Mouse (Mus musculus) midbrain, embryonic 14.5 days (tissue): Measurements from ENCODE around the gene Corin. TPM values are rescaled to one million over a fixed set of nuclear protein-coding genes. Genes with fewer than 3 reads are reported as not detected.
A peak's percentile ranks its signal among the peaks of the same experiment; 100 is the strongest.

ENCODE experiments used
- ATAC-seq: fragments of 200-750 bp; cut with Nextera tagmentation; 2 replicates; pipeline ENCODE4 v1.8.0; 2017; ENCODE audit warnings: moderate number of reproducible peaks, moderate library complexity; ENCODE audit not compliant: low FRiP score, low TSS enrichment
- DNase-seq: peaks from one replicate; pipeline ENCODE4 v3.0.0-alpha.2; 2015
- H3K27ac ChIP-seq: fragments of 300-500 bp; sonication (generic); replicated peaks from 2 replicates; pipeline ENCODE4 v1.5.1; 2014; ENCODE audit warnings: mild to moderate bottlenecking, low read depth, low read length, moderate library complexity
- H3K27me3 ChIP-seq: fragments of 300-500 bp; sonication (generic); 2 replicates; pipeline ENCODE4 v1.6.1; 2014; ENCODE audit warnings: low read length, control low read depth, mixed read lengths; ENCODE audit not compliant: control insufficient read depth, insufficient read depth
- H3K36me3 ChIP-seq: fragments of 300-500 bp; sonication (generic); 2 replicates; pipeline ENCODE4 v1.6.1; 2014; ENCODE audit warnings: low read length, control low read depth; ENCODE audit not compliant: control insufficient read depth, insufficient read depth
- H3K4me1 ChIP-seq: fragments of 300-500 bp; sonication (generic); 2 replicates; pipeline ENCODE4 v1.6.1; 2014; ENCODE audit warnings: mild to moderate bottlenecking, antibody characterized with exemption, low read length, control low read depth; ENCODE audit not compliant: control insufficient read depth, insufficient read depth
- H3K4me2 ChIP-seq: fragments of 300-500 bp; sonication (generic); 2 replicates; pipeline ENCODE4 v1.6.1; 2014; ENCODE audit warnings: mild to moderate bottlenecking, low read length, moderate library complexity
- H3K4me3 ChIP-seq: fragments of 300-500 bp; sonication (generic); replicated peaks from 2 replicates; pipeline ENCODE4 v1.5.1; 2014; ENCODE audit warnings: low read depth, low read length
- H3K9ac ChIP-seq: fragments of 300-500 bp; sonication (generic); replicated peaks from 2 replicates; pipeline ENCODE4 v1.6.1; 2014; ENCODE audit warnings: mild to moderate bottlenecking, low read length, moderate library complexity
- H3K9me3 ChIP-seq: fragments of 300-500 bp; sonication (generic); 2 replicates; pipeline ENCODE4 v1.6.1; 2016; ENCODE audit warnings: low read length, control low read depth, mixed read lengths; ENCODE audit not compliant: control insufficient read depth
- WGBS: fragments of 180-500 bp; shearing (Covaris S2); extraction: QIAGEN DNeasy Blood & Tissue Kit; methylation state at CpG from one replicate; pipeline ENCODE4 v1.1.7; 2014; 5-methylcytosine and 5-hydroxymethylcytosine counted together
- polyA plus RNA-seq: library from polyadenylated mRNA; unstranded; fragments of >200 nt; fragmentation: Nextera tagmentation; extraction: Ambion mirVana; gene quantifications from 2 replicates; pipeline ENCODE4 v1.2.1, GENCODE M21; 2014

Gene Corin
- polyA plus RNA-seq, 1 experiment from 2014 or later = 1.1 TPM

DNA sequence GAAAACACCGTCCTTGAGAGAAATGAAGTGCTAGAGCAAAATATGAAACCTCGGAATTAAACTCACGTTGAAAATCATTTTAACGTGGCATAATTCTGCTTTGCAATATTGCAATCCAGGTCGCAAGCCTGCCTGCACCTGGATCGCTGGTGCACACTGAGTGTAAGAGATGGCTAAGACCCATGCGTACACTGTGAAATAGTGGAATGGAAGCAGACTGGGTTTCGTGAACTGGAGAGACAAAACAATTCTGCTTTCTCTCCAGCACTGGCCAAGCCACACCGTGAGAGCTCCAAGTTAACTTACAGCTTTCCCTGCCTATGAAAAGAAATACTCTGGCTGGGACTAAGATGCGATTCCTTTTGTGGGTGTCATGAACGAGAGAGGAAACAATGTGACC is 51.1 kb downstream of the Corin start:
- Histone ChIP-seq H3K9me3 (no peaks in the 10 kb centered on the region), H3K4me3 (no peak overlapping the region), H3K4me2 (no peak overlapping the region), H3K27me3 (no peaks in the 10 kb centered on the region), H3K36me3 (no peaks in the 10 kb centered on the region), H3K4me1 (no peaks in the 10 kb centered on the region), H3K9ac (no peak overlapping the region), H3K27ac (no peak overlapping the region)
- DNase-seq (no peak), ATAC-seq (no peak)
- WGBS = 65% methylated on average over 11 of the region's 11 CpGs

DNA sequence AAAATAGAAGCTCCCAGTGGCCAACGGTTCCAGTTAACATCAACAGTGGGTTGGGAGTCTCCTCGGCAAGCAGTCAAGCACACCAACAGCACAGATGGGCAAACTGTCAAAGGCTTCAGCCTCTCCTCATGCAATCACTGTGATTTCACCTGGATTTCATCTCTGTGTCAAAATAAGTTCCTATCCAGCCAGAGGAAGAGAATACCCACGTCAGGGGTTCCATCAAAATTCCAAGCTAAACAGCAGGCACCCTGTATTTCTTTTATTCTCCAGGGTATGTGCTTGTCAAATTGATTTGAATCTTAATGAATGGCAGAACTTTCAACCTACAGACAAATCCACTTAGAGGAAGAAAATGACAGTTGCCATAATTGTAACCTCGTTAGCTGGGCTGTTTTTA is 51.5 kb downstream of the Corin start:
- H3K36me3 ChIP-seq = no peaks in the 10 kb centered on the region
- H3K4me1 ChIP-seq = no peaks in the 10 kb centered on the region
- WGBS = 38% methylated on average over 4 of the region's 4 CpGs
- ATAC-seq (no peak), DNase-seq (no peak)
- no peak overlapping the region for H3K4me2 ChIP-seq
- H3K27ac ChIP-seq = no peak overlapping the region
- H3K4me3 ChIP-seq = no peak overlapping the region
- no peak overlapping the region for H3K9ac ChIP-seq
- H3K9me3 ChIP-seq = no peaks in the 10 kb centered on the region
- H3K27me3 ChIP-seq = no peaks in the 10 kb centered on the region

DNA sequence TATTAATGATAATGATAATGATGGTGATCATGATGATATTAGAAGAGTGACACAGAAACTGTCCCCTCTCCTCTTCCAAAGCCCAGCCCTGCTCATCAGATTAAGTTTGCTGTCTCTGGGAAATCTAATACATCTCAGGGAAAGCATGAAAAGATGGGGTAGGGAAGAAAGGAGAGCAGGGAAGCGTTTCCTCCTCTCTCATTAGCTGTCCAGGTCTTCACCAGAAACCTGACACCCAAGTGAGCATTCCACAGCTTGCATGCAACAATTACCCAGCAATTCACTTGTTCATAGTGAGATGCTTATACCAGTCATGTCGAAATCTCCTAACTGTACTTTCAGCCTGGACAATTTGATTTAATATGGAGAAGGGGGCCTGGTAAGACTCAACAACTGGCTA is 55.4 kb downstream of the Corin start:
- no peaks in the 10 kb centered on the region for H3K4me1 ChIP-seq
- DNase-seq (no peak), ATAC-seq (no peak)
- H3K4me3 ChIP-seq = no peak overlapping the region
- no peaks in the 10 kb centered on the region for H3K36me3 ChIP-seq
- no peaks in the 10 kb centered on the region for H3K27me3 ChIP-seq
- no peak overlapping the region for H3K27ac ChIP-seq
- H3K9ac ChIP-seq = no peak overlapping the region
- WGBS = 65% methylated on average over 2 of the region's 2 CpGs
- H3K9me3 ChIP-seq = no peaks in the 10 kb centered on the region
- H3K4me2 ChIP-seq = no peak overlapping the region

DNA sequence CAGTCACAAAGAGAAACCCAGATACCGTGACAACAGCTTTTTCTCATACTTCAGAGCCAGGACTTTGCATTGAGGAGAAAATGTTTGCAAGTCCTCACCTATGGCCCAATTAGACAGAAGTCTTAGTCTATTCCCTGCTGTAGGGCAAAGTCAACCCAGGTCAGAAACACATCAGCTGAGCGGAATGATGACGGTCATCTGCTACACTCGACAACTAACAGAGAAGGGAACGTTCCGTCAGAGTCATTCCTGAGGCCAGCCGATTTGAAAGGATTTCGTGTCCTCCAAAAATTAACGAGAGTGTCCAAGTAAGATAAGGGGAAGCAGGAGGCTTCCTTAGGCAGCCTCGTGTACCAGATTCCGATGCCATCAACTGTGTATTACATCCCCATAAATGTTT is 58.2 kb downstream of the Corin start:
- WGBS = 92% methylated on average over 11 of the region's 11 CpGs
- ATAC-seq = no peak
- H3K4me2 ChIP-seq = no peak overlapping the region
- H3K36me3 ChIP-seq = no peaks in the 10 kb centered on the region
- DNase-seq = no peak
- no peaks in the 10 kb centered on the region for H3K4me1 ChIP-seq
- no peaks in the 10 kb centered on the region for H3K27me3 ChIP-seq
- H3K9ac ChIP-seq = no peak overlapping the region
- no peak overlapping the region for H3K4me3 ChIP-seq
- H3K9me3 ChIP-seq = no peaks in the 10 kb centered on the region
- no peak overlapping the region for H3K27ac ChIP-seq

DNA sequence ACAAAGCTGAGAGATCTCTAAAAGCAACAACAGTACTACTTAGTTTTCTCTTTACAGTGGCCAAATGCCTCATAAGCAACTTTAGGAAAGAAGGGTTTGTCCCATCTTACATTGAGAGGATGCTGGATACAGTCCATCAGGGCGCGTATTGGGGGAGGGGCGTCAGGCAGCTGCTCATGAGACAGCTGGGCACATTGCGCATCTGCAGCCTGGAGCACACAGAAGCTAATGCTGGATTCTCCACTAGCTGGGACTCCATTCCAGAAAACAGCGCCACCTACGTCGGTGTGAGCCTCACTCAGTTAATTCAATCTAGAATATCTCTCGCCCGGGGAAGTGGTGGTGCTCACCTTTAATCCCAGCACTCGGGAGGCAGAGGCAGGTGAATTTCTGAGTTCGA is 60.3 kb downstream of the Corin start:
- Histone ChIP-seq H3K27me3 (no peaks in the 10 kb centered on the region), H3K9ac (no peak overlapping the region), H3K9me3 (no peaks in the 10 kb centered on the region), H3K4me3 (no peak overlapping the region), H3K27ac (no peak overlapping the region), H3K4me2 (no peak overlapping the region), H3K4me1 (no peaks in the 10 kb centered on the region), H3K36me3 (no peaks in the 10 kb centered on the region)
- peak; percentile 5 for DNase-seq
- no peak for ATAC-seq
- WGBS = 75% methylated on average over 11 of the region's 11 CpGs

DNA sequence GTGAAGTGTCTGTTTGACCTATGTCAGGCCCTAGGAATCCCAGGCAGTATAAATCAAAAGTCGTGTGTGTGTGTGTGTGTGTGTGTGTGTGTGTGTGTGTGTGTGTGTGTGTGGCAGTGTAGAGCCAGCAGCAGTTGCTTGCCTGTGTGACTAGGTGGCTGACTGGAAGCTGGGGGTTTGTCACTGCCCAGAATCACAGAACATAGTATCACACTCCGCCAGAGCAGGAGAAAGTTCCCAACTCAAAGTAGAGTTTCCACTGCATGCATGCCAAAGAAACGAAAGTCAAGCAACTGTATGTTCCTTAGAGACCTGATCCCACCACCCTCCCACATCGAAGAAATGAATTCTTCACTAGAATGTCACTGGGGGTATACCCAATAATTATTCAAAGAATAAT is 61.3 kb downstream of the Corin start:
- no peaks in the 10 kb centered on the region for H3K9me3 ChIP-seq
- H3K27ac ChIP-seq = no peak overlapping the region
- H3K4me3 ChIP-seq = no peak overlapping the region
- H3K4me1 ChIP-seq = no peaks in the 10 kb centered on the region
- H3K9ac ChIP-seq = no peak overlapping the region
- no peak for DNase-seq
- no peaks in the 10 kb centered on the region for H3K36me3 ChIP-seq
- no peaks in the 10 kb centered on the region for H3K27me3 ChIP-seq
- no peak overlapping the region for H3K4me2 ChIP-seq
- no peak for ATAC-seq
- WGBS = 87% methylated on average over 4 of the region's 4 CpGs

DNA sequence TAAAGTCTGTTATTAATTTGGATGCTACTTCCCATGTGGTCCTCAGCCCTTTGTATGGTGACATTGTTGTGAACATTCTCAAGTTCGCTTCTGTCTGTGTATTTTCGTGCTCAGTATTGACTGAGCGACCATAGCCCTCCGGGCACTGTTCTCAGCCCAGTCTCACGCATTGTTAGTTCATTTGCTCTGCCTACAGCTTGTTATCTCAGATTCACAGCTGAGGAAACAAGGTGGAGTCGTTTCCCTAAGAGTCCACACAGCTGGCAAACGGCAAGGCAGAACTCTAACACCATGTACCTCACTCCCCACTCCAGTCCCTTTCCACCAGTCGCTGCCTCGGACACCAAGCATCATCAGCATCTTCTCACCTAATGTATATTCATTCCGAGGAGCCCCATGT is 63.1 kb downstream of the Corin start:
- Histone ChIP-seq H3K27me3 (no peaks in the 10 kb centered on the region), H3K27ac (no peak overlapping the region), H3K9me3 (no peaks in the 10 kb centered on the region), H3K9ac (no peak overlapping the region), H3K36me3 (no peaks in the 10 kb centered on the region), H3K4me1 (no peaks in the 10 kb centered on the region), H3K4me2 (no peak overlapping the region), H3K4me3 (no peak overlapping the region)
- DNase-seq (no peak), ATAC-seq (no peak)
- 80% methylated on average over 10 of the region's 10 CpGs for WGBS

DNA sequence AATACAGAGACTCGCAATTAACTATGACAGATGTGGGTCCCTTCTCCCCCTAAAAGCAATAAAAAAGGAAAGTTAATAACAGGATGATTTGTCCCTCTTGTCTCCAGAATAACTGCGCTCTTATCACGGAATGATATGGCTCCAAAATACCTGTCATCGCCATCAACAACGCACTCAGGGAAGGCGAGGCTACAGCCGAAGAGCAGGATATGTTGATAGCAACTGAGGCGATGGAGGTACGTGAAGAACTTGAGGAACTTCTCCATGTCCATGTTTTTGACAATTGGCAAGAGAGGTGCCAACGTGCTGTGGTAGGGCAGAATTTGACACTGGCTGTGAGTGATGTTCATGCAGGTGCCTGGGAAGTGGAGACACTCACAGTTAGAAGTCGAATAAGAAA is 69.2 kb downstream of the Corin start:
- WGBS = 95% methylated on average over 11 of the region's 11 CpGs
- Histone ChIP-seq H3K4me2 (no peak overlapping the region), H3K27ac (no peak overlapping the region), H3K36me3 (no peaks in the 10 kb centered on the region), H3K27me3 (no peaks in the 10 kb centered on the region), H3K9ac (no peak overlapping the region), H3K4me1 (no peaks in the 10 kb centered on the region), H3K4me3 (no peak overlapping the region), H3K9me3 (no peaks in the 10 kb centered on the region)
- ATAC-seq (no peak), DNase-seq (no peak)

DNA sequence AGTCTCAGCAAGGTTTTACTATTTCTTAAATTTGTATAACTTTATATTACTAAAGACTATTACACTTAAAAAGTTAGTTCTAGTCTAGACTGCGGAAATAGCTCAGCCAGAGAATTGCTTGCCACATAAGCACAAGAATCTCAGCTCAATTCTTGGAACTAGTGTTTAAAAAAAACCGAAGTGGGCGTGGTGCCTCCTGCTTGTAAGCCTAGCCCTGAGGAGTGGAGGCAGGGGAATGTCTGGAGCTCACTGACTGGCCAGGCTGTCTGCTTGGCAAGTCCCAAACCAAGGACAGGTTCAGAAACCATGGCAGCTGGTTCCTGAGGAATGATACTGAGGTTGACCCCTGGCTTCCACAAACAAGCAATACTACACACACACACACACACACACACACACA is 72.4 kb downstream of the Corin start:
- Histone ChIP-seq H3K4me3 (no peak overlapping the region), H3K9me3 (no peaks in the 10 kb centered on the region), H3K4me1 (no peaks in the 10 kb centered on the region), H3K9ac (no peak overlapping the region), H3K4me2 (no peak overlapping the region), H3K36me3 (no peaks in the 10 kb centered on the region), H3K27ac (no peak overlapping the region), H3K27me3 (no peaks in the 10 kb centered on the region)
- 82% methylated on average over 3 of the region's 3 CpGs for WGBS
- ATAC-seq (no peak), DNase-seq (no peak)
